Mouse (Mus musculus) myocyte (in vitro differentiated cells): ENCODE measurements around the gene Gtf3c5.

Experiments used
- CEBPB ChIP-seq: IDR thresholded peaks from 2 replicates; pipeline ENCODE4 v1.6.1; 2011; ENCODE audit warnings: mild to moderate bottlenecking, moderate library complexity; ENCODE audit not compliant: poor library complexity, insufficient read depth, severe bottlenecking
- E2F4 ChIP-seq: IDR thresholded peaks from one replicate; pipeline ENCODE4 v1.6.1; 2011; ENCODE audit warnings: mild to moderate bottlenecking, control low read depth, moderate library complexity; ENCODE audit not compliant: insufficient read depth
- MAX ChIP-seq: IDR thresholded peaks from one replicate; pipeline ENCODE4 v1.6.1; 2011; ENCODE audit warnings: low read depth, mild to moderate bottlenecking, control low read depth
- POLR2A ChIP-seq: IDR thresholded peaks from one replicate; pipeline ENCODE4 v1.6.1; 2011; ENCODE audit warnings: low read depth, mild to moderate bottlenecking, control low read depth, moderate library complexity; ENCODE audit not compliant: insufficient read length
- REST ChIP-seq: IDR thresholded peaks from one replicate; pipeline ENCODE4 v1.6.1; 2011; ENCODE audit warnings: mild to moderate bottlenecking, control low read depth, moderate library complexity; ENCODE audit not compliant: insufficient read depth, insufficient read length
- TCF3 ChIP-seq: IDR thresholded peaks from one replicate; pipeline ENCODE4 v1.6.1; 2011; ENCODE audit warnings: low read depth, control low read depth; ENCODE audit not compliant: insufficient read length
- USF1 ChIP-seq: IDR thresholded peaks from one replicate; pipeline ENCODE4 v1.6.1; 2011; ENCODE audit warnings: low read depth, mild to moderate bottlenecking, control low read depth, moderate library complexity

DNA sequence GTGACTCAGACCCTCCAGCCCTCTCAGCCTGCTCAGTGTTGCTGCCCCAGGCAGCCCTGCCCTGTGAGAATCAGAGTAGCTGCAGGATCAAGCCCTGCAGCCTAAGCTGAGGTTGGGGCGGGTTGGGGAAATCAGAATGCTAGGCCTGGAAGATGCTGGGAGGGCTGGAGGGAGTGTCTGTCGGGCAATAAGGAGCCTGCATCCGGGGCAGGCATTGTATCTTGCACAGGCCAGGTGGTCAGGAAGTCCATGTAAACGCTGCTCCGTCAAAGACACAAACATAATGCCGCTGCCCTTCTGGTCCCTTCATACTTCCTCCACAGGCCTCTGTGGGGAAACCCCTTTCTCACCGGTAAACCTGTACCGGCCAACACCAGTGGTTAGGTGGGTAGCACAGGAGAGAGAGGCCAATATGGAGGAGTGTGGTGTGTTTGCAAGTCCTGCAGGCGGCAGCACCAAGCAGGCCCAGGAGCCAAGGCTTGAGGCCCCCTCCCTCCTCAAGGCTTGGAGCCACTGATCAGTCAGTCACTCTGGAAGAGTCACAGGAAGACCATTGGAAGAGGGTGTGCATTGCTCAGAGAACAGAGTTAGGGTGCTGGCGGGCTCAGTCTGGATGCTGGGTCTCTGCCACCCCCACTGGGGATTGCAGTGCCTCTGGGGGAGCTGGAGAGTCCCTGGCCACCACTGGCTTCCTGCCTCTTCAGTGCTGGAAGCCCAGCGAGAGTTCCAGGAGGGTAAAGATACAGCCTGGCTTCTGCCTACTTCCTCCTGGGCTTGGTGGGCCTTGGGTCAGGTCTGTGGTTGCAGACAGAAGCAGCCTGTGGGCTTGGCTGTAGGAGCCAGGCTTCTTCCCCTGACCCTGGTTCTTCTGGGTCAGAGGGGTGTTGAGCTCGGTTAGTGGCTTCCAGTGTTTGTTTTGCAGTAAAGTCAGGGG lies 57.3 kb downstream of the Gtf3c5 start:
- TF ChIP-seq POLR2A (no peak), TCF3 (no peak), MAX (no peak), CEBPB (no peak), REST (no peak), USF1 (no peak), E2F4 (no peak)
